Mouse (Mus musculus) midbrain, embryonic 14.5 days (tissue): Measurements from ENCODE around the gene Trim8. TPM values are rescaled to one million over a fixed set of nuclear protein-coding genes. Genes with fewer than 3 reads are reported as not detected.

ENCODE experiments used
- ATAC-seq: fragments of 200-750 bp; cut with Nextera tagmentation; 2 replicates; pipeline ENCODE4 v1.8.0; 2017; ENCODE audit warnings: moderate number of reproducible peaks, moderate library complexity; ENCODE audit not compliant: low FRiP score, low TSS enrichment
- DNase-seq: peaks from one replicate; pipeline ENCODE4 v3.0.0-alpha.2; 2015
- H3K27ac ChIP-seq: fragments of 300-500 bp; sonication (generic); replicated peaks from 2 replicates; pipeline ENCODE4 v1.5.1; 2014; ENCODE audit warnings: mild to moderate bottlenecking, low read depth, low read length, moderate library complexity
- H3K27me3 ChIP-seq: fragments of 300-500 bp; sonication (generic); 2 replicates; pipeline ENCODE4 v1.6.1; 2014; ENCODE audit warnings: low read length, control low read depth, mixed read lengths; ENCODE audit not compliant: control insufficient read depth, insufficient read depth
- H3K36me3 ChIP-seq: fragments of 300-500 bp; sonication (generic); 2 replicates; pipeline ENCODE4 v1.6.1; 2014; ENCODE audit warnings: low read length, control low read depth; ENCODE audit not compliant: control insufficient read depth, insufficient read depth
- H3K4me1 ChIP-seq: fragments of 300-500 bp; sonication (generic); 2 replicates; pipeline ENCODE4 v1.6.1; 2014; ENCODE audit warnings: mild to moderate bottlenecking, antibody characterized with exemption, low read length, control low read depth; ENCODE audit not compliant: control insufficient read depth, insufficient read depth
- H3K4me2 ChIP-seq: fragments of 300-500 bp; sonication (generic); 2 replicates; pipeline ENCODE4 v1.6.1; 2014; ENCODE audit warnings: mild to moderate bottlenecking, low read length, moderate library complexity
- H3K4me3 ChIP-seq: fragments of 300-500 bp; sonication (generic); replicated peaks from 2 replicates; pipeline ENCODE4 v1.5.1; 2014; ENCODE audit warnings: low read depth, low read length
- H3K9ac ChIP-seq: fragments of 300-500 bp; sonication (generic); replicated peaks from 2 replicates; pipeline ENCODE4 v1.6.1; 2014; ENCODE audit warnings: mild to moderate bottlenecking, low read length, moderate library complexity
- H3K9me3 ChIP-seq: fragments of 300-500 bp; sonication (generic); 2 replicates; pipeline ENCODE4 v1.6.1; 2016; ENCODE audit warnings: low read length, control low read depth, mixed read lengths; ENCODE audit not compliant: control insufficient read depth
- WGBS: fragments of 180-500 bp; shearing (Covaris S2); extraction: QIAGEN DNeasy Blood & Tissue Kit; methylation state at CpG from one replicate; pipeline ENCODE4 v1.1.7; 2014; 5-methylcytosine and 5-hydroxymethylcytosine counted together
- polyA plus RNA-seq: library from polyadenylated mRNA; unstranded; fragments of >200 nt; fragmentation: Nextera tagmentation; extraction: Ambion mirVana; gene quantifications from 2 replicates; pipeline ENCODE4 v1.2.1, GENCODE M21; 2014

Trim8 gene
- polyA plus RNA-seq, 1 experiment from 2014 or later = 38.5 TPM

- H3K27ac ChIP-seq = no peak overlapping the region
- H3K4me3 ChIP-seq = no peak overlapping the region
- no peaks in the 10 kb centered on the region for H3K9me3 ChIP-seq
- H3K9ac ChIP-seq = no peak overlapping the region
- DNase-seq (no peak), ATAC-seq (no peak)
- peaks cover 5% of the 10 kb centered on the region; the same call in 1 of the 2 replicates for H3K4me1 ChIP-seq
- 81% methylated on average over 8 of the region's 8 CpGs for WGBS
- H3K27me3 ChIP-seq = no peaks in the 10 kb centered on the region
- no peak overlapping the region for H3K4me2 ChIP-seq
- peaks cover 45% of the 10 kb centered on the region for H3K36me3 ChIP-seq
These were observed 56.5 kb downstream of the Trim8 start for GRCm38 (mm10) chr19:46558009-46558408.

- Histone ChIP-seq H3K9me3 (no peaks in the 10 kb centered on the region), H3K27ac (no peak overlapping the region), H3K9ac (no peak overlapping the region), H3K4me1 (peaks cover 4% of the 10 kb centered on the region; the same call in 1 of the 2 replicates), H3K36me3 (peaks cover 45% of the 10 kb centered on the region), H3K4me3 (no peak overlapping the region), H3K4me2 (no peak overlapping the region), H3K27me3 (no peaks in the 10 kb centered on the region)
- ATAC-seq (no peak), DNase-seq (no peak)
- 78% methylated on average over 12 of the region's 12 CpGs for WGBS
These were observed 57.1 kb downstream of the Trim8 start for GRCm38 (mm10) chr19:46558631-46559030.

- Histone ChIP-seq H3K36me3 (peaks cover 15% of the 10 kb centered on the region), H3K27me3 (no peaks in the 10 kb centered on the region), H3K9ac (no peak overlapping the region), H3K9me3 (no peaks in the 10 kb centered on the region), H3K4me1 (no peaks in the 10 kb centered on the region), H3K4me3 (no peak overlapping the region), H3K4me2 (no peak overlapping the region), H3K27ac (no peak overlapping the region)
- ATAC-seq (no peak), DNase-seq (peak; percentile 82)
- 31% methylated on average over 1 of the region's 1 CpGs for WGBS
These were observed 60.6 kb downstream of the Trim8 start for GRCm38 (mm10) chr19:46562132-46562531.

GRCm38 (mm10) chr19:46562581-46563515 is 61.3 kb downstream of the Trim8 start:
- WGBS = 89% methylated on average over 14 of the region's 14 CpGs
- H3K27me3 ChIP-seq = no peaks in the 10 kb centered on the region
- H3K4me2 ChIP-seq = no peak overlapping the region
- no peak overlapping the region for H3K9ac ChIP-seq
- peaks cover 8% of the 10 kb centered on the region for H3K36me3 ChIP-seq
- H3K27ac ChIP-seq = no peak overlapping the region
- ATAC-seq = no peak
- H3K9me3 ChIP-seq = no peaks in the 10 kb centered on the region
- no peak for DNase-seq
- no peaks in the 10 kb centered on the region for H3K4me1 ChIP-seq
- H3K4me3 ChIP-seq = no peak overlapping the region

- Histone ChIP-seq H3K27me3 (no peaks in the 10 kb centered on the region), H3K4me3 (no peak overlapping the region), H3K36me3 (0 out of 2 replicates have a peak, but pooled peaks cover 4% of the 10 kb centered on the region), H3K9ac (no peak overlapping the region), H3K27ac (no peak overlapping the region), H3K4me1 (no peaks in the 10 kb centered on the region), H3K4me2 (no peak overlapping the region), H3K9me3 (no peaks in the 10 kb centered on the region)
- ATAC-seq = no peak
- WGBS = 94% methylated on average over 4 of the region's 4 CpGs
- DNase-seq = no peak
These were observed 62.1 kb downstream of the Trim8 start for GRCm38 (mm10) chr19:46563603-46564002.

- Histone ChIP-seq H3K36me3 (0 out of 2 replicates have a peak, but pooled peaks cover 4% of the 10 kb centered on the region), H3K4me1 (no peaks in the 10 kb centered on the region), H3K27me3 (no peaks in the 10 kb centered on the region), H3K9ac (no peak overlapping the region), H3K4me2 (no peak overlapping the region), H3K4me3 (no peak overlapping the region), H3K27ac (no peak overlapping the region), H3K9me3 (no peaks in the 10 kb centered on the region)
- DNase-seq (no peak), ATAC-seq (no peak)
- WGBS = 67% methylated on average over 14 of the region's 14 CpGs
These were observed 62.6 kb downstream of the Trim8 start for GRCm38 (mm10) chr19:46564043-46564462.

Other genes starting within 250 kb of the Trim8 start
- 1.6 and 2.1 TPM in 2 replicates for gene Nfkb2, start 197.4 kb upstream of the Trim8 start, polyA plus RNA-seq
- 112 and 144 TPM in 2 replicates for gene Psd, start 174.5 kb upstream of the Trim8 start, polyA plus RNA-seq
- 45.8 and 53.5 TPM in 2 replicates for gene Fbxl15, start 173.5 kb upstream of the Trim8 start, polyA plus RNA-seq
- 300 and 307 TPM in 2 replicates for gene Cuedc2, start 163.0 kb upstream of the Trim8 start, polyA plus RNA-seq
- gene Mfsd13a, start 160.6 kb upstream of the Trim8 start, polyA plus RNA-seq = 7.2 and 7.7 TPM in 2 replicates
- gene 2310034G01Rik, start 151.4 kb upstream of the Trim8 start, polyA plus RNA-seq = 2.8 and 3.1 TPM in 2 replicates
- gene Actr1a, start 106.0 kb upstream of the Trim8 start, polyA plus RNA-seq = 320 and 379 TPM in 2 replicates
- gene Sufu, start 104.8 kb upstream of the Trim8 start, polyA plus RNA-seq = 22.0 and 29.1 TPM in 2 replicates
- 134 and 200 TPM in 2 replicates for gene Arl3, start 71.5 kb downstream of the Trim8 start, polyA plus RNA-seq
- gene Sfxn2, start 71.7 kb downstream of the Trim8 start, polyA plus RNA-seq = 7.3 and 10.2 TPM in 2 replicates
- 27.5 and 33.8 TPM in 2 replicates for gene Wbp1l, start 97.4 kb downstream of the Trim8 start, polyA plus RNA-seq
- not detected in 2 replicates for gene Cyp17a1, start 171.5 kb downstream of the Trim8 start, polyA plus RNA-seq
- gene Borcs7, start 188.2 kb downstream of the Trim8 start, polyA plus RNA-seq = 21.6 and 23.3 TPM in 2 replicates
- gene As3mt, start 205.8 kb downstream of the Trim8 start, polyA plus RNA-seq = 38.8 and 42.5 TPM in 2 replicates